Mouse (Mus musculus): ENCODE data around the gene Tmc7.

- no peak for TF ChIP-seq POLR2A (IDR thresholded peaks at IDR 0.05; ENCODE audit: borderline replicate concordance, extremely low read depth, low read depth, low read length)
- no peak for TF ChIP-seq CTCF (IDR thresholded peaks at IDR 0.05; ENCODE audit: insufficient read depth, low read length)
Measured at GRCm38 (mm10) chr7:118535076-118535475, 49.5 kb downstream of the Tmc7 start.
